Comparison of ENCODE assay signal across 10 mouse cellular contexts in genomic region chr2:80356656-80357231, GRCm38 (mm10). TPM values are rescaled to one million over a fixed set of nuclear protein-coding genes. Genes with fewer than 3 reads are reported as not detected.
DNase-seq lines count a peak whose midpoint lies in the region; ATAC-seq lines count a peak whose summit lies in the region.
"Had no signal": no experiment of that assay in that cellular context is flagged by ENCODE, and none has a peak within 500 bp of the region (broad histone marks: within the 10 kb centered on the region; RNA-seq: fewer than 3 reads in every experiment).

No protein-coding gene starts in this region.

- H3K27me3 ChIP-seq in kidney, embryonic 16.5 days (ENCODE audit: insufficient read depth, low read length): no peaks in the 10 kb centered on the region
- H3K27me3 ChIP-seq in hindbrain, embryonic 10.5 days (ENCODE audit: insufficient read depth, poor library complexity, severe bottlenecking): no peaks in the 10 kb centered on the region
- no peaks in the 10 kb centered on the region for H3K27me3 ChIP-seq in midbrain, embryonic 15.5 days (replicated peaks)
- H3K27me3 ChIP-seq: lung, embryonic 15.5 days had no signal

- H3K27ac ChIP-seq in kidney, embryonic 16.5 days (ENCODE audit: low read length): no peak overlapping the region
- no peak overlapping the region for H3K27ac ChIP-seq in hindbrain, embryonic 10.5 days
- H3K27ac ChIP-seq in midbrain, embryonic 15.5 days: no peak overlapping the region
- H3K27ac ChIP-seq: lung, embryonic 15.5 days had no signal

- no peaks in the 10 kb centered on the region for H3K9me3 ChIP-seq in kidney, embryonic 16.5 days (ENCODE audit: low read length)
- H3K9me3 ChIP-seq in hindbrain, embryonic 10.5 days: no peaks in the 10 kb centered on the region
- no peaks in the 10 kb centered on the region for H3K9me3 ChIP-seq in midbrain, embryonic 15.5 days
- H3K9me3 ChIP-seq: lung, embryonic 15.5 days had no signal

- H3K4me3 ChIP-seq in kidney, embryonic 16.5 days (ENCODE audit: low read length): no peak overlapping the region
- no peak overlapping the region for H3K4me3 ChIP-seq in hindbrain, embryonic 10.5 days
- H3K4me3 ChIP-seq in midbrain, embryonic 15.5 days: no peak overlapping the region
- H3K4me3 ChIP-seq: lung, embryonic 15.5 days had no signal

- H3K9ac ChIP-seq in kidney, embryonic 16.5 days (replicated peaks; ENCODE audit: low read length): no peak overlapping the region
- no peak overlapping the region for H3K9ac ChIP-seq in midbrain, embryonic 15.5 days
- H3K9ac ChIP-seq: lung, embryonic 15.5 days had no signal

- no peak overlapping the region for H3K4me2 ChIP-seq in kidney, embryonic 16.5 days (replicated peaks; ENCODE audit: low read depth, low read length)
- no peak overlapping the region for H3K4me2 ChIP-seq in midbrain, embryonic 15.5 days
- H3K4me2 ChIP-seq: lung, embryonic 15.5 days had no signal

- no peak for ATAC-seq in kidney, embryonic 16.5 days (ENCODE audit: low FRiP score, low TSS enrichment)
- ATAC-seq in midbrain, embryonic 15.5 days (replicated peaks): peak; percentile 77

- H3K36me3 ChIP-seq in kidney, embryonic 16.5 days (ENCODE audit: insufficient read depth, low read length): peaks cover 20% of the 10 kb centered on the region
- peaks cover 31% of the 10 kb centered on the region for H3K36me3 ChIP-seq in hindbrain, embryonic 10.5 days
- H3K36me3 ChIP-seq in midbrain, embryonic 15.5 days (replicated peaks): peaks cover 15% of the 10 kb centered on the region

- WGBS in kidney, embryonic 16.5 days: 44% methylated on average over 8 of the region's 8 CpGs
- 61% methylated on average over 8 of the region's 8 CpGs for WGBS in hindbrain, embryonic 10.5 days
- WGBS in midbrain, embryonic 15.5 days: 58% methylated on average over 8 of the region's 8 CpGs

- DNase-seq in kidney, adult 9 months: peak; percentile 11
- peak; percentile 29 for DNase-seq in adipocyte (ENCODE audit: low spot score)
- peak; percentile 21 for DNase-seq in hindbrain, embryonic 10.5 days (ENCODE audit: low spot score)
- no peak for DNase-seq in right cerebral cortex, postnatal 4 days
- no peak for DNase-seq in thymus, postnatal 4 days
- no peak for DNase-seq in layer of hippocampus, adult 9-11 months
- DNase-seq: gastrocnemius, postnatal 14 days had no signal

- no peaks in the 10 kb centered on the region for H3K4me1 ChIP-seq in kidney, embryonic 16.5 days (ENCODE audit: insufficient read depth, low read length)
- 0 out of 2 replicates have a peak, but pooled peaks cover 2% of the 10 kb centered on the region for H3K4me1 ChIP-seq in hindbrain, embryonic 10.5 days (replicated peaks)
- no peaks in the 10 kb centered on the region for H3K4me1 ChIP-seq in midbrain, embryonic 15.5 days
- H3K4me1 ChIP-seq: lung, embryonic 15.5 days had no signal

RNA-seq across cellular contexts. Expression of gene Dnajc10, which starts 41.5 kb away (rescaled TPM):
- 92.2 and 92.3 TPM in 2 replicates for polyA plus RNA-seq in kidney, embryonic 16.5 days (2015; fragmentation: Nextera tagmentation; extraction: Ambion mirVana)
- 74.3 and 83.8 TPM in 2 replicates for polyA plus RNA-seq in hindbrain, embryonic 10.5 days (2016; fragmentation: Nextera tagmentation; extraction: Ambion mirVana)
- polyA plus RNA-seq in midbrain, embryonic 15.5 days (2015; fragmentation: Nextera tagmentation; extraction: Ambion mirVana): 59.0 and 63.3 TPM in 2 replicates

Comparison
In these comparisons a context has a peak if more than half of its experiments do, and no peak if none do; other contexts are left out.
1. DNase-seq: peak in kidney, adult 9 months (single experiment), adipocyte (single experiment) and hindbrain, embryonic 10.5 days (single experiment); none in right cerebral cortex, postnatal 4 days (single experiment), thymus, postnatal 4 days (single experiment) and layer of hippocampus, adult 9-11 months (single experiment).